Mouse (Mus musculus) yolk sac, embryonic 10.5 days (tissue): ENCODE measurements around the gene Ehbp1l1.

Experiments
- DNase-seq: peaks from one replicate; pipeline ENCODE4 v3.0.0-alpha.2; 2017; ENCODE audit warnings: low spot score

Gene Ehbp1l1

DNA sequence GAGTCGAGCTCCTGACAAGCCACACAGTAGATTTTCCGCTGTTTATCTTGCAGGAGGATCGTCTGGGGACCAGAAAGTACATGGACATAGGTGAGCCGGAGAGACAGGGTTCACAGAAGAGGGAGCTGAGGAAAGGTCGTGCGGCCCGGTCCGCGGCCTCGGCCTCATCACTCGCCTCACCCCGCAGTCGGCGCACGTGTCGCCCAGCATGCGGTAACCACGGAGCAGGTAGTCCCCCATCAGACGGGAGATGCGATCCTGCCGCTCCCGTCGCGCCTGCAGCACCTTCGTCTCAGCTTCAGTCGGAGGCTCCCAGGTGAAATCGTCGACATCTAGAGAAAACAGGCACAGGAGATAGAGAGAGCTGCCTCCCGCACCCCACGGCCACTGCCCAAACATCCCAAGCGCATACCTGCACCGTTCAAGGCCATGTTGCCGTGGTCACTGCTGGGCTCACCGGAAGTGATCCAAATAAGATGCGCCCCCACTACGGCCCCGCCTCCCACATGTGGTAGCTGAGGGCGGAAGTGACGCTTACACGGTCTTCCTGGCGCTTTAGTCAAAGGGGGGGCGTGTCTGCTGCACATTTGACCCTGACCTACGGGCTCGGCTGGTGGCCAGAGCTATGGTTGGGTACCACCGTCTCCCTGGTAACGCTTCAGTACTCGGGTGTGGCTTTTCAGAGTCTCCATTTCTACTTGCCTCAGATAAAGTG, 5.3 kb upstream of the Ehbp1l1 start:
- peak; percentile 93 for DNase-seq

DNA sequence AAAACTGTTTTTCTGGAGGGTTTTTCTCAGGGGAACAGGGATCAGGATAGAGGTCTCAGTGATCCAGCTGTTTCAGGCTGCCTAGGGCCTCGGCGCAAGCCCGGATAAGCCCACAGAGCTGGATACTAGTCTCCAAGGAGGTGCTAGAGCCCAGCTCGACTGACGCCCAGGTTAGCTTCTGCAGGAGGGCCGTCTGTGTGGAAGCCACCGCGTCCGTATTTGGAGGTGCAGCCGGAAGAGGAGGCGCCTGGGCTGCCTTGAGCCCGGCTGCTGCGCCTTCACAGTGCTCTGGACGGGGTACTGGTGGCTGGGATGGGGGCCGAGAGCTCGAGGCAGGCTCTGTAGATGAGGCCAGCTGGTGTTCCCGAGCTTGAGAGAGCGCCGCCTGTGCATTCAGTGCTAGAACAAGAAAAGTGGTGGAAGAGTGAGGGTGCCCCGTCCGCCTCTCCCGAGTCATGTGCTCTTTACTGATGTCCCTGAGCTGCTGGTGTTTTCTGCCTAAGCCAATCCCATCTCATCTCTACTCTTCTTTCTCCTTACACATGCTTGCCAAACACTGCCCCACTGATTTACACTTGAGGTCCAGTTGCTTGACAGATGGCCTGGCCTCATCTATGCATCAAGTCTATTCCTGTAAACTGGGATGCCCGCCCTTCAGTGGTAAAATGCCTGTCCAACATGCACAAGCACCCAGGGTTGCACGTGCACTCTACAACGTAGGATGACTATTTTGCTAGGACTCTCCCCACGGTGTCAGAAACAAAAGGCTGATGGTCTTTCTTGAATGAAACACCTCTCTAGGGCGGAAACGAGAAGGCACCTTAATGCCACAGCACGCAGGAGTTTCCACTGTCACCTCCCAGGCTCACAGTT, 4.4 kb upstream of the Ehbp1l1 start:
- DNase-seq = no peak

DNA sequence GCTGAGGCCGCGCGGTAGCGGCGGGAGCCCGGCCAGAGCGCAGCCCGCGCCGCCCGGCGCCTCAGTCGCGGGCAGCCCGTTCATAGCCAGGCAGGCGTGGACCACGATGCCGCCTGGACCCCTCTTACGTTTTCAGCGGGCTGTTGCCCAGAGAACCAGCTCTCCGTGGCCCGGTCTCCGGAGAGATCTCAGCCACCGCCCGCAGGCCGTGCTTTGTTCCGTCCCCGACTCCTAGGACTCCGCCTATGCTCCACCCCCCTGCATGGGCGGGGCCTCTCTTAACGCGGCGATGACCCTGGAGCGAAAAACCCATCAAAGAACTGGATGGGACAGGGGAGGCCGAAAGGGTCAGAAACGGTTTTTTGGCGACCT, 3.3 kb upstream of the Ehbp1l1 start, which contains the start of gene Fam89b:
TSS of gene Fam89b (minus strand) at position 210 of the 372 bp plus-strand sequence.
- DNase-seq = peak; percentile 84

DNA sequence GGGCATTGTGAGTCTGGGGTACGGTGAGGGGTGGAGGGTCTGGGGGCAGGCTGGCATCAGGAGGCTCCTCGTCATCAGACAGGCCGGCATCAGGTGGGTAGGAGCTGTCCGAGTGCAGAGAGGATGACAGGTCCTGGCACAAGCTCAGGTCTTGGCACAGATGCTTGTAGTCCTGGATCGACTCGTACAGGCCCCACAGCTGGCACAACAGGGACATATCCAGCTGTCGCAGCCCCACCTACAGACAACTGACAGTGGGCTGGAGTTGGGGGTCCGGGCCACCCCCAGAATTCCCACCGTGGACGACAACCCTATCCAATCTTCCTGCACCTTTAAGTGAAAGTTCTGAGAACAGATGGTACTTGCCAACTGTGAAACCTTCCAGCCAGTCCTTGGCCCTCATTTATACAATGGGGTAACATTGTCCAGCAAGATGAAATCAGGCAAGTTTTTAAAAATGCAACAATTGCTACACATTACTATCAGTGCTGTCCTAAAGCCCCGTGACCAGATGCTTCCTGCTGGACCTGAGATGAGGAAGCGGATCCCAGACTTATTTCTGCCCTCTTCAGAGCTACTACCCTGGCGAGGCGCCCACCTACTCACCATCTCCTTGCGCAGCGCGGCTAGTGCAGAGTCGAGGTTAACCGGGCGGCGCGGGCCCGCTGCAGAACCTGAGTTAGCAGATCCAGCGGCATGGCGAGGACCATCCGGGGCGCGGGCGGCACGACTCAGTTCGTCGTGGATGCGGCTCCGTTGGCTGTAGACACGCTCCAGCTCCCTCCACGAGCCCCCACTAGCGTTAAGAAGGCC, 2.7 kb upstream of the Ehbp1l1 start:
- peak; percentile 60 for DNase-seq

DNA sequence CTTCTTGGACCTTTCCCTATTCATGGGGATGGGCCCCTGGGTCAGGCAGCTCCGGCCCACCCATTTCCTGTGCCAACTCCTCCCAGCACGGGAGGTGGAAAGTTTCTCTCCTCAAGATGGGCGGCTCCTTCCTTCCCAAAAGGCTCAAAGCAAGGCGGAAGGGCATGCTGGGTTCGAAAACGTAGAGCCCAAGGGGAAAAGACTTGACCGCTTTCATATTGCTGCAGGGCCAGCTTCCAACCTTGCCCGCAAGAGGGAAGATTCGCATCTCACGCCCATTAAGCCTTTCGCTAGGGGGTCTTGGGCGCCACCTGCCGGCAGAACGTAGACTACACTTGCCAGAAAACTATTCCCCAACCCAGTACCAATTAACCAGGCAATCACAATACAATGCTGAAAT, 1.6 kb upstream of the Ehbp1l1 start:
- DNase-seq = peak; percentile 78

DNA sequence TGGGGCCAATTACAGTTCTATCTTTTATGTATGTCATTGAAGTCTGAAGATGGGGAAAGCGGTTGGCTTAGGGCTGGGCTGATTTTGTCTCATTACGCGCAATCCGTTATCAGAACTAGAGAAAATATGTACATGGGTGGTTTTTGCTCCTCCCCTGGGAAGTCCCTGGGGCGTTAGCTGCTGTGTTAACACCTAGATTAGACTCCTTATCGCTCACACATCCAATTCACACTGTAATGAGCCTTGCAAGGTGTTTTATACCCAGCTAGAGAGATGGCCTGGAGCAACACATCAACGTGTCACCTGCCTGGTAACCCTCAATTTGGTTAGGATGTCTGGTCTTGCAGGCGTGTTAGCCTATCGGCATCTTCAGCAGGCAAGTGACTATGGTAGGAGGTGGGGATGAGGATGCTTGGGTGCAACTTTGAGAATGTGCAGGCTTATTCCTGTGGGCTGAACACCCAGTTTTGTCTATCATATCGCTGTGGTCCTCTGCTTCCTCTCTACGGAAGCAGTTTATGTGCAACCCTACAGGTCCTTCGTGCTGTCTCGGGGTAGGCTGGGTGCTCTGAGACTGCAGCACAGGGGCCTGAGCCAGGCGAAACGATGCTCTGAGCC, 953 bp upstream of the Ehbp1l1 start:
- no peak for DNase-seq

DNA sequence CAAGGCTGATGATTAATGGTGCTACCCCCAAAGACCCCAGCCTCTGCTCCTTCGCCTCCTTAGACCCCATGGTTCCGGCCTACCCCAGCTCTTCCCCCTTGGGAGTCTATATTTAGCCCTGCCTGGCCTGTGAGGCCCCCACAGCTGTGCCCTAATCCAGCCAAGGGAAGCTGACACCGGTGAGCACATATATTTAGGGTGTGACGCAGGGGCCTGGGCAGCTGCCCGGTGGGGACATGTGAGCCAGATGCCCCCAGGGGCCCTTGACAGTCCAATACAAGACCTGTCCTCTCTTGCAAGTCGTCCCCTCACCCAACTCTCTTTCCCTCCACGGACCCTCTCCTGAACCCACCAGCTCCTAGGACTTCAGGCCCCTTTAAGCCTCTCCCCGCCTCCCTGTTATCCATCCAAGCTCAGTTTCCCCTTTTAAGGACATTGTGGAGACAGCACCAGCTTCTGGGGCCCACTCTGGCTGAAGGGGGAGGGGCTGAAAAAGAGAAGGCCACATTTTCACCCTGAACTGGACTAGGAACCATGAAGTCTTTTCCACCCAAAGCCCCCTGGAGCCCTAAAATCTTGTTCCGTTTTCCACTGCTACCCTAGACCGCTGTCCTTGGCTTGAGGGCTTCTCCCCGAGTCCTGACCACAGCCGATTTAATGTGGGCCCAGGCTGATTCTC, 949 bp downstream of the Ehbp1l1 start:
- DNase-seq = no peak

DNA sequence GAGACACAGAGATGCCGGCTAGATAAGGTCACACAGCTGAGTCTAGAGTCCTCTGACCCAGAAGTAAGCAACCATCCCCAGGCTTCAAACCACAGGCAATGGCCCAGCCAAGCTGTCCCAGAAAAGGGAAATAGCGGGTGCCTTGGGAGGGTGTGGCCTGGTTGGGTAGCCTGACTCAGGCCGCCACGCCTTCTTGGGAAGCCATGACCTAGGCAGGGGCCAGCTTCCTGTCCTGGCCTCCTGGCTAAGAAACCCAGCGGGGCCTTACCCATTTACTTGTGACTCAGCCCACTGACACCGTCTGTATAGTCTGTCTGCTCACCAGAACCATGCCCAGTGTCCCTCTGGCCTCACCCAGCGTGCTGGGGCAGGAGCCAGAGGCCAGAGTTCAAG, 1.6 kb downstream of the Ehbp1l1 start:
- DNase-seq = peak; percentile 58

DNA sequence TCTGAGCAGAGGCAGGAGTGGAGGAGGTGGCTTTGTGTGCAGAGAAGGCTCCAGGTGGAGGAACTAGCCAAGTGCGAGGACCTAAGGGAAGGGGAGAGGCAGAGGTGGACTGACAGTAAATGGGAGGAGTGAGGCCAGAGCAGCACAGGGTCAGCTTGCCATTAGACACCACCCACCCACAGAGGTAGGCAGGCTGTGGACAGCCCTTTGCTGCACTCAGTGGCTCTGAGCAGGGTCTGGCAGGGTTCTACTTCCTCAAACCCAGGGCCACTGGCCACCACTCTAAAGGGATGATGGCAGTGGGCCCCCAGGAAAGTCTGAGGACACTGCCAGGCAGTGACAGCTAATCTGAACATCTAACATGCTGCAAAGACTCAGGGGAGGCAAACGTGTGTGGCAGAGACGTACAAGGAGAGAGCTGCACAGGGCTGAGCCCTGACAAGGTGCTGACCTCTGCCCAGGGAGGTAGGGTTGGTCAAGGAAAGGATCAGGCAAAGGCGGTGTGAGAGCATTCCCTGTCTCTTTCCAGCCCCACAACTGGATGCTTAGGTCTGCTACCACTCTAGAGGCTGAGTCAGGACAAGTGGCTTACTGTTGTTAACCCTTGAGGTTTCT, 2.1 kb downstream of the Ehbp1l1 start:
- no peak for DNase-seq

DNA sequence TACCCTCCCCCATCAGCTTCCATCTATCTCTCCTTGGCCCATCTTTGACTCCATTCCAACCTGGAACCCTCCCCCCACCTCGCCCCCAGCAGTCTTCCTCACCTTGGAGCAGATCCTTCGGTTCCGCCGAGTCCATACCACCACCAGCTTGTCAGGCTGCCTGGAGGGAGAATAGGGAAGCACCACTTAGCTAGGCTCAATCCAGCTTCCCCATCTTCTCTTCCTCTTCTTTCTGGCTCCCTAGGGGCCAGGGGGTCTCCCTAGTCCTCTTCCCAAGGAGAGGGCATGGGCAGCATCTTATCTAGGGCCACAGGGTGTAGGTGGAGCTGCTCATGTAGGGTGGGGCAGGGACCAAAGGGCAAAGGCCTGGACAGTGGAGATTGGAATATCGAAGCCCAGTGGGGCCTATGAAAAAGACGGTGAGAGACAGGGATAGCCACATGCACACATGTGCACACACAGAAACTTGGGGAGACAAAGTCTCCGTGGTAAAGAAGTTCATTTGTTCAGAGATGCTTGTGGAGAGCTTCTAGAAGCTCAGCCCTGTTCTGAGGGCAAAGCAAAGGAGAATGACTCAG, 3.2 kb downstream of the Ehbp1l1 start:
- DNase-seq = no peak

DNA sequence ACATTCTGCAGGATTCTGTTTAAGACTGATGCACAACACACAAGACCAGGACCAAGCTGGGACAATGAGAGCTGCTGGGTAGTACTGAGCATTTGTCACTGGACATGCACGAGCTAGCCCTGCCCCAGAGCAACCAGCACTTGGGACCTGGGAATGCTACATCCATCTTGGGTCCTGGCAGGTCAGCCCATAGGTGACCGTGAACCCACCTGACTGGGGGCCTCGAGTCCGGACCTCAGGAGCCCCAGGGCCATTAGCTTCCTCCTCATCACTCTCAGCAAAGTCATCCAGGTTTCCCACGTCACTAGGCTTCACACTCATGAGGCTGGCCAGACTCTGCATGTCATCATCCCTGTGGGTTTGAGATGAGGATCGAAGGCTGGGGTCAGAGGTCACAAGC, 4.9 kb downstream of the Ehbp1l1 start:
- DNase-seq = no peak

DNA sequence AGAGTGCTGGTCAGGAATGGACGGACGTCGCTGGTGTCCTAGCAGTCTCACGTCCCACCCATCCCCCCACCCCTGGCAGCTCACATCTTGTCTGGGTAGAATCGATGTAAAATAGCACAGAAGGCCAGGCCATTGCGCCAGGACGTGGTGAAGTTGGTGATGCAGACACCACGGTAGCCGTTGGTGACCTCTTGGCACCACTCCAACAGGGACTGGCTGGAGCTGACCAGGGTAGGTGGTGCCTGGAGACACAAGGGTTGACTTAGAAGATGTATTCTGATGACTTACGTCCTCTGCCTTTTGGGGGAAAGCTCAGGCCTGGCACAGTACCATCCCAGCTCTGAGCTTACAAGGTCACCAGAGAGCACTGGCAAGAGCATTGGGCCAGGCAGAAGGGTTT, 9.2 kb downstream of the Ehbp1l1 start:
- no peak for DNase-seq

DNA sequence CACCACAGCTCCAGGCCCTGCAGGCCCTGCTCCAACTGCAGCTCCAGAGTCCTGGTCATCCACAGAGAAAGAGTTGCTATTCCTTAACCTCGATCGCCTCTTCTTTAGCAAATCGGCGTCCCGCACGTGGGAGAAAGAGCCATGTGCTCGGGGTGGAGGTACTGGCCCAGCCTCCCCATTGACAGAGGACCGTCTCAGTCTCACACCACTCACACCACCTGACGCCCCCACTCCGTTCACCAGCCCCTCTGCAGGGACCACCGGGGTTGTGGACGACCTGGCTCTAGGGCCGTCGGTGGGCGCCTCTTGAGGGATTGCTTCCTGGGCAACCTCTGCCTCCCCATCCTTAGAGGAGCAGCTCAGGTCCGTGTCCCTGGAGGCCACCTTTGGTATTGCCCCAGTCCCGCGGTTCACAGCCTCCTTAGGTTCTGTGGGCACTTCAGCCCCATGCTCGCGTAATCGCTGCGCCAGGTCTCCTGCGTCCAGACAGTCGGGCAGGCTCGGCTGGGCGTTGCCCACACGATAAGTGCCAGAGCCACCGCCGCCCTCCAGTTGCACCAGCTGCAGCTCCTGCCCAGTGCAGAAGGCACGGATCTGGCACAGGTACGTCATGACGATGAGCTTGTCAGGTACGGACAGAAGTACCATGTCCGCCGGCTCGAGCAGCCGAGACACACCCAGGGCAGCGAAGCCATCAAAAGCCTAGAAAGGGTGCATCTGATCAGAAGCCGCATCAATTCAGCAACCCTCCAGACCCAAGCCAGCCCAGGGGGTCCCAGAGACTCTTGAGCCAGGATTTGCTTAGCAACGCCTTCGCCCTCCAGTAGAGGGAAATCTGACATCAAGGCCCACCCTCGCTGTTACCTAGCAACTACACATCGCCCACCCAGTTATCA, 10.1 kb downstream of the Ehbp1l1 start:
- no peak for DNase-seq

DNA sequence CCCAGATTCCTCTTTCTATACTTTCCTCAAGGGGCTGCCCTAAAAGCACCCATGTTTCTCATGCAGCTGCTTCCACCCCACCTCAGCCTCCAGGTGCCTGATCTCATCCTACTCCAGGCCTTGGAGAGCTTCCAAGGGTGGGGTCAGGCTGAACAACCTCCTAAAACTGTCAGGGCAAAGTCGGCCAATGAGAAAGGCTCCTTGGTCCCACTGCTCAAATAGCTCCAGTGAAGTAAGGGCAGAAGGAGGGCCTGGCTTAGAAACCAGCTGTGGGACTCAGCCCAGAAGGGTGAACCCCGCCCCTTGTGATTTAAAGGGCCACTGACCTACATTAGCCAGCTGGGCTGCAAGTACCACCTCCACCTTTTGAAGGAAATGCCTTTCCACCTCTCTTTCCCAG, 12.4 kb downstream of the Ehbp1l1 start:
- peak; percentile 36 for DNase-seq

DNA sequence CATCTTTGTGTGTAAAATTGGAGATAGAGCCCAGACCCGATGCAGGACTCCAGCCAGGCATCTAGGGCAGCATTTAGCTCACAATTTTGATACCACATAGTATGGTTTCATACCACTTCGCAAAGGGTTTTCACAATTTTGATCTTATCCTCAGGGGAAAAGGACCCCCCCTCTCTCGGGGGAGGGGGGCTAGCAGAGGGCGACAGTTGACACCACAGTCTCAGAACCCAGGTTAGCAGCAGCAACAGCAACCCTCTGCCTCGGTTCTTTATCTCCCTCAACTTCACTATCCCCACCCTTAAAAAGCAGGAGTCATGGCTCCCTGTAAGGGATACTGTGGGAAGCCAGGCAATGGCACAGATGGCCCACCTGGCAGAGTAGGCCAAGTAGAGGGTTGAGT, 12.9 kb downstream of the Ehbp1l1 start:
- no peak for DNase-seq

DNA sequence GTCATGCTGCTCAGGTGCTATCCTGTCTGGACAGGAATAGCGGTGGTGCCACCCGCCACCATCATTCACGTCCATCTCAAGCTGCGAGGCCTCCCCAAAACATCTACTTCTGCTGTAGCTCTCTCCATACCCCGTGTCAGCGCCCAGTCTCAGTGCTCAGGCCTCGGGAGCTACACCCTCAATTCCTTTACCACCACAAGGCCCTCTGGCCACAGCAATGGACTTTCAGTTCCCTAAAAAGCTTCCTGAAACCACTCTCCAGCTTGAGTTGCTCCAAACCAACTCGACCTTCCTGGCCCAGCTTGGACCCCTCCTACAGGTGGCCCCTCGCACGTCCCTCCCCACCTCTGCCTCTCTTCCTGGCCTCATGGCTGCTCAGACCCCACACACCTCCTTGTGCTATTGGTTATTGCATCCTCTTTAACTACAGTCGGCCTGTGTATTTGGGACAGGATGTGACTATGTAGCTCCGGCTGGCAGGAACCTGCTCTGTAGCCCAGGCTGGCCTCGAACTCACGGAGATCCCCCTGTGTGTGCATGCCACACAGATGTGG, 14.1 kb downstream of the Ehbp1l1 start:
- DNase-seq = no peak

DNA sequence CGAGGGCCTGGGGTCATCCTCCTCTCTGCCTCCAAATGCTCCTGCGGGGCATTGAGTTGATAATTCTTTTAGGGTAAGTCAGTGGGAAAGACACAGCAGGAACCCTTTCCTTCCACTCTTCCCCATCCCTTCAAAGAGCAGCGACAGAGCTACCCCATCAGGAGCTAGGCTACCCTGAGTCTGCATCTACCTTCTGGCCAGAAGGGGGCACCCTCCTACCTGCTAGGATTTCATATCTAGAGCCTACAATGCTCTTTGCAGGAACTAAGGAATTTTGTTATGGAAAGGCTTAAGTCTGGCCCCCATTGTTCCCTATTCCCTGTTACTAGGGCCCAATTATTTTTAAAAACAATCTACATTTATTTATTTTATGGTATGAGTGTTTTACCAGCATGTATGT, 14.9 kb downstream of the Ehbp1l1 start:
- DNase-seq = no peak

DNA sequence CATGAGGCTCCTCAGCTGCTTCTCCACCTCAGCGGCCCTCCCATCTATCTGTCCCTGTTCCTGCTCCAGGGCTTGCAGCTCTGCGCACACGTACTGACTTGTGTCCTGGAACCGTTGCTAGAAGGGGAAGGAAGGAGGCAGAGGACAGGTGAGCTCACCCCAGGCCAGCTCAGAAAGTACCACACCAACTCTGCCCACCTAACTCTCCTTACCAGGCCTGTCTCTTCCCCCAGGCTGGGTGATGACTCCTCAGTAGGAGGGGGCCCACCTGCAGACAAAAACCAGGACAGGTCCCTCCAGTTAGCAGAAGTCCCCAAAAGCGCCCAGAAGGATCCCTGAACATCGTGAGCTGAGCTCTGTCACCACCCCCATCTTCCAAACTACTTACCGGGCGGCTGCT, 15.5 kb downstream of the Ehbp1l1 start:
- DNase-seq = no peak

DNA sequence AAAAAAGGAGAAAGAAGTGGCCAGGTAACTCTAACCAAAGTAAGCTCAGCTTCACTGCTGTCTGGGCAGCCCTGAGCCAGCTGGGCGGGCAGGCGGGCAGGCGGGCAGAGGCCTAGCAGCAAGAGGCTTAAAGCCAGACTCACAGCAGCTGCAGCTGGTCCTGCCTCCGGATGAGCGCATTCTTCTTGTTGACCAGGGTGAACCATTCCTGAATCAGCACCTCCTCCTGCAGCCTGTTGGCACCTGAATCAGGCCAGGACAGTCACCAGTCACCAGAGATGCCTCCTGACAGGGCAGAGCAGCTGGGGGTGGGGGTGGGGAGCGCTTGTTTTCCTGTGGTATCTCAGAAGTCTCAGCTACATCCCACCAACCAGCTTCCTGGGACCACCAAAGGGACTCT, 16.0 kb downstream of the Ehbp1l1 start:
- no peak for DNase-seq
